Mouse (Mus musculus): ENCODE measurements around the gene Supt6.
"Not testable (repeated sequence)": the region's sequence is repeated elsewhere in the genome, so short reads cannot be mapped to it uniquely, and the experiment has no call there.

Gene Supt6

DNA sequence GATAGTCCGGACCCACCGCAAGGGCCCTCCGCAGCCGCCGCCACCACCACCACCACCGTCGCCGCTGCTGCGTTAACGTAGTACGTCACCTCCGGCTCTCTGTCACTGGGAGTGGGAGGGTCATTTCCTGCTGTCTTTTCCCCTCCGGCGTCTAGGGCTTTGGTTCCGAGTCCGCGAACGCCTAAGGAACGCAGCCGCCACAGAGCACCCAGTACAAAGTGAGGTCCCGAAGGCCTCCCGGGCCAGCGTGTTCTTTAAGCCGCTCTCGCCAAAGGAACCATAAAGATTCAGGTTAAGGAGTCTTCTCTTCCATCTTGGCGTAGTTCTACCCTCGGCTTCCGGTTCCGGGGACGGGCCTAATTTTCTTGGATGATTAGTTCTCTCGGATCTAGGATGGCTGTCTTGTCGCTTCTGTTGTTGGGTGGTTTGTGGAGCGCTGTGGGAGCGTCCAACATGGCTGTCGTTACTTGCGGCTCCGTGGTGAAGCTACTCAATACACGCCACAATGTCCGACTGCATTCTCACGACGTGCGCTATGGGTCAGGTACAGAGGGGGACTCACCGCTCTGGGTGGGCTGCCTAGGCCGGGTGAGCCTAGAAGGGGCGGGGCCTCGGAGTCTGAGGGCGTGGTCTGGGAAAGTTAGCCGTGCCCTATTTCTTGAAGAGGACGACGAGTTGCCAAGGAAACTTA is at the start of gene Supt6, which contains the start of gene Sdf2:
Gene Supt6, minus strand, starts transcription at position 361 of the 691 bp plus-strand sequence.
Gene Sdf2, plus strand, starts transcription at position 120 of the 691 bp plus-strand sequence.
- DNase-seq (ENCODE audit: low spot score in 2 of 2): peak; percentile 90 to 91

DNA sequence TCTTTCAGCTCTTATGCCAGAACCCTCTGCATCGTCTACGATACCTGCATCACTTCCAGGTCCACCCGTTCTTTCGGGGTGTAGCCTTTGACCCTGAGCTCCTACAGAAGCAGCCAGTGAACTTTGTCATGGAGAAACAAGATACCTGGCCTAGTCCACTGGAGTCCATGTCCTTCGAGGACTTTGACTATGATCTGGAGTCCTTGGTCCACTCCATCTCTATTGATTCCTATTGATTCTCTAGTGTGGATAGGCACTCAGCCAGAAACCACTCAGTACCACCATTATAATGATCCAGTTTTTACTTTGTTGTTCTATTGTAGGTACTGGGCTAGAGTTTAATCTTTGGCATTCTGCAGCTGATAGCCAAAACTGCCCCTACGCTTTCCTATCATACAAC is 48.8 kb upstream of the Supt6 start:
- no peak for DNase-seq (ENCODE audit: low spot score in 2 of 2)

DNA sequence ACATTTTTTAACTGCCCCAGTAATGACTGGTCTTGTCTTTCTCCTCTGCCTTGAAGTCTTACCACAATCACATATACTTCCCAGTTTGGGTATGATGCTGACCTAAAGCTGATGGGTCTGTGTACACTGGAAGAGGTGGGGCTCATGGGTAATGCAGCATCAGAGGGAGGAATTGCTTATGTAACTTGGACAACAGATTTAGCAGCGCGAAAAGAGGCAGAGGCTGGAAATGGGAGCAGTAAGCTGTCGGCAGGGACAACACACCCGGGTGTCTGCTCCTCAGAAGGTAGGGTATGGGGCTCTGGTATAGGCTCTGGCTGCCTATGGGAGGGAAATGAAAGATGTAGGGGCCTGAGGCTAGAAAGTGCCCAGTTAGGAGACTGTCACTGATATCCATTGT is 44.9 kb upstream of the Supt6 start, which contains the start of gene BC030499:
Gene BC030499, plus strand, starts transcription at position 188 of the 400 bp plus-strand sequence.
- peak; percentile 54 to 69 for DNase-seq (ENCODE audit: low spot score in 2 of 2)

DNA sequence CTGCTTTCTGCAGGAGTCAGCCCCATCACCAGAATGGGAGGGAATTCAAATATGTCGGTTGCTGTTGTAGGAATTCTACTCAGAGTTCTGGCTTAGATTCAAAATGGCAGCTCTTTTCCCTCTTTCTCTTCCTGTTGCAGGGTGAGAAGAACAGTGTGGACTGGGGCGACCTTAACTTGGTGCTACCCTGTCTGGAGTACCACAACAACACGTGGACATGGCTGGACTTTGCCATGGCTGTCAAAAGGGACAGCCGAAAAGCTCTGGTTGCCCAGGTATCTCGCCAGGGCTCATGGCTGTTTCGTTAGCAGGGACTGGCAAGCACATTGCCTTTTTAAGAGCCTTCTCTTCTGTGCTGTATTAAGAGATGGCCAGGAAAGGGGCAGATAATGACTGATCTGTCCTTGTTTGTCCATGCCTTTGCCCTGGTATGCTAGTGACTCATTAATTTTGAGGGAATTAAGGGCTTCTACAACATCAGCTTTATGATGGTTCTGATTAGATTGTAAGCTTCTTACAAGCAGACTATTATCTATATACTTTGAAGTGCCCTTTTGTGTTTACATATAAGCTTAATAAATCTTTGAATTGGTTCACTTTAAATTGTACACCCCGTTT is 43.5 kb upstream of the Supt6 start:
- no peak for DNase-seq (ENCODE audit: low spot score in 2 of 2)

DNA sequence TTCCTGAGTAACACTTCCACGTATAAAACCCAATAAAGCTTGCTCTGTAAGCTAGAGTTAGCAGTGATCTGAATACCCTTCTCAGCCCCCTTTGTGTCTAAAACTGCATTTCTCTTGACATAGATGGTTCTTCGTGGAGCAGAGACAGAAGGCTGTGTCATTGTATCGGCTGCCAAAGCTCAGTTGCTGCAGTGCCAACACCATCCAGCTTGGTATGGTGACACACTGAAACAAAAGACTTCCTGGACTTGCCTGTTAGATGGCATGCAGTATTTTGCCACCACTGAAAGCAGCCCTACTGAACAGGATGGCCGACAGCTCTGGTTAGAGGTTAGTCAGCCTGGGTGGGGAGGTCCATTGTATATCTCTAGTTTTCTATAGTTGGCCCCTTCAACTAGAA is 33.8 kb upstream of the Supt6 start:
- DNase-seq (ENCODE audit: low spot score in 2 of 2): no peak

DNA sequence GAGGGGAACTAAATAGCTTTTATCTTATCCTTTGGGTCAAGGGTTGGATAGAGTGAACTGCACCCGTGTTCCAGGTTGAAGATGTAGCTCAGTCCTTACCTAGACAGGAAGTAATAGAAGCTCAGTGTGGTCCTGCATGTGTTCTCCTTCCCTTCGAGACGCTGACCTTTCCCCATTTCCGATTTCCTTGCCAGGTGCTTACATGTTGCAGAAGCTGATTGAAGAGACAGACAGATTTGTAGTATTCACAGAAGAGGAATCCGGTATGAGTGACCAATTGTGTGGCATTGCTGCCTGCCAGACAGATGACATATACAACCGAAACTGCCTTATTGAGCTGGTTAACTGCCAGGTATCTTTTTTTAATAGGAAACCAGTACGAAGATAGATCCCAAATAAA is 33.1 kb upstream of the Supt6 start:
- no peak for DNase-seq (ENCODE audit: low spot score in 2 of 2)

DNA sequence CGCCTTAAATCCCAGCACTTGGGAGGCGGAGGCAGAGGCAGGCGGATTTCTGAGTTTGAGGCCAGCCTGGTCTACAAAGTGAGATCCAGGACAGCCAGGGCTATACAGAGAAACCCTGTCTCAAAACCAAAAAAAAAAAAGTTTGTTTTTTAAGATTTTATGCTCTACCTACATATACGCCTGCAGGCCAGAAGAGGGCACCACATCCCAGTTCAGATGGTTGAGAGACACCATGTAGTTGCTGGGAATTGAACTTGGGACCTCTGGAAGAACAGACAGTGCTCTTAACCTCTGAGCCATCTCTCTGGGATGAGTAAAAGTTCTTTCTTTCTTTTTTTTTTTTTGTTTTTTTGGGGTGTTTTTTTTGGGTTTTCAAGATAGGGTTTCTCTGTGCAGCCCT is 30.4 kb upstream of the Supt6 start:
- not testable (repeated sequence) for DNase-seq (ENCODE audit: low spot score in 2 of 2)

DNA sequence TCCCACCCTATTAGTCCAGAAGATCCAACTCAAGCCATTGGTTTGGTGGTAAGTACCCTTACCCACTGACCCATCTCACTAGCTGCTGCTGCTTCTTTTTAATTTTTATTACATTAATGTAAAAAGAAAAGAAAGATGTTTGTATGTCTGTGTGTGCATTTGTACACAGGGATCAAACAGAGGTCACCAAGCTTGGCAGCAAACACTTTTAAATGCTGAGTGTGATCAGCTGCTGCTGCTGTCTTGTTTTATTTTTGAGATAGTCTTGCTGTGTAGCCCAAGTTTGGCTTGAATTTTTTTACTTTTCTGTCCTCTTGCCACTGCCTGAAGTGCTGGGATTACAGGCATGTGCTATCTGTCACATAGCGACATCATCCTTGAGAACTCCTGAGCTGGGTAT is 29.8 kb upstream of the Supt6 start:
- DNase-seq (ENCODE audit: low spot score in 2 of 2): no peak

DNA sequence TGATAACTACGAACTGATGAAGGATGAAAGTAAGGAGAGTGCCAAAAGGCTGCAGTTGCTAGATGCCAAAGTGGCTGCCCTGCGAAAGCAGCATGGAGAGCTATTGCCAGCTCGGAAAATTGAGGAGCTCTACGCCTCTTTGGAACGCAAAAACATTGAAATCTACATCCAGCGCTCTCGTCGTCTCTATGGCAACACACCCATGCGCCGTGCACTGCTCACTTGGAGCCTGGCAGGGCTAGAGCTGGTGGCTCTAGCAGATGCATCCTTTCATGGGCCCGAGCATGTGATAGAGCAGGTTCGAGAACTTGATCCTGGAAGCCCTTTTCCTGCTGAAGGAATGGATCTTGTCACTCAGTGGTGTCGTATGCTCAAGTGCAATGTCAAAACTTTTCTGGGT is 26.2 kb upstream of the Supt6 start:
- DNase-seq (ENCODE audit: low spot score in 2 of 2): peak; percentile 69 to 83

DNA sequence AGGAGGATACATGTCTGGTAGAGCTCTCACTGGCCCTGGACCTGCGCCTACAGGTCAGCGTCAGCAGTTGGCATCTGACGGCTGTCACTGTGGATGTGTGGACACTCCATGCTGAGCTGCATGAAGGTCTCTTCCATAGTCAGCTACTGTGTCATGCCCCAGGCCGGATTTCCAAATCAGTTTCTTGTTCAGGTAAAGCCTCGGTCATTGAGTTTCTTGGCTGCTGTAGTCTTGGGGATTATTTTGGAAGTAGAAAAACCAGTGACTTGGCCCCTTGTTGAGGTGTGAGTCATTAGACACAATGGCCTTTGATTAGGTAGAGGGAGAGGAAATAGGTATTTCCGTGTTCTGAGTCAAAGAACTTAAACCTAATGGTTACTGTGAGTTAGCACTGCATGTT is 19.8 kb upstream of the Supt6 start:
- no peak for DNase-seq (ENCODE audit: low spot score in 2 of 2)

DNA sequence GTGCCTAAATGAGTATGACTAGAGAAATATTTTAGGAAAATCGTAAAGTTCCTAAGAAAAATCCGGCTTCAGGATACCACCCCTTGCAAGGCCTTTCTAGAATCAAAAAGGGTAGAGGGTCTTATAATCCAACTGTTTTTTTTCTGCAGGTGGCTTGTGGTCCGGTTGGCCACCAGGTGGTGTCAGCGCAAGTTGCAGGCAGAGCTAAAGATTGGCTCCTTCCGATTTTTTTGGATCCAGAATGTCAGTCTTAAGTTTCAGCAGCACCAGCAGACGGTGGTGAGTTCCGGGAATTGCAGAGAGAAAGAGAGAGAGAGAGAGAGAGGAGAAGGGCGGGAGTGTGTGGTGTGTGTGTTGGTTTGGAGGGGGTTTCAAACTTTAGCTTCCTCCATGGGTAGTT is 16.8 kb upstream of the Supt6 start:
- DNase-seq (ENCODE audit: low spot score in 2 of 2): peak in 1 of 2 experiments; percentile 56

DNA sequence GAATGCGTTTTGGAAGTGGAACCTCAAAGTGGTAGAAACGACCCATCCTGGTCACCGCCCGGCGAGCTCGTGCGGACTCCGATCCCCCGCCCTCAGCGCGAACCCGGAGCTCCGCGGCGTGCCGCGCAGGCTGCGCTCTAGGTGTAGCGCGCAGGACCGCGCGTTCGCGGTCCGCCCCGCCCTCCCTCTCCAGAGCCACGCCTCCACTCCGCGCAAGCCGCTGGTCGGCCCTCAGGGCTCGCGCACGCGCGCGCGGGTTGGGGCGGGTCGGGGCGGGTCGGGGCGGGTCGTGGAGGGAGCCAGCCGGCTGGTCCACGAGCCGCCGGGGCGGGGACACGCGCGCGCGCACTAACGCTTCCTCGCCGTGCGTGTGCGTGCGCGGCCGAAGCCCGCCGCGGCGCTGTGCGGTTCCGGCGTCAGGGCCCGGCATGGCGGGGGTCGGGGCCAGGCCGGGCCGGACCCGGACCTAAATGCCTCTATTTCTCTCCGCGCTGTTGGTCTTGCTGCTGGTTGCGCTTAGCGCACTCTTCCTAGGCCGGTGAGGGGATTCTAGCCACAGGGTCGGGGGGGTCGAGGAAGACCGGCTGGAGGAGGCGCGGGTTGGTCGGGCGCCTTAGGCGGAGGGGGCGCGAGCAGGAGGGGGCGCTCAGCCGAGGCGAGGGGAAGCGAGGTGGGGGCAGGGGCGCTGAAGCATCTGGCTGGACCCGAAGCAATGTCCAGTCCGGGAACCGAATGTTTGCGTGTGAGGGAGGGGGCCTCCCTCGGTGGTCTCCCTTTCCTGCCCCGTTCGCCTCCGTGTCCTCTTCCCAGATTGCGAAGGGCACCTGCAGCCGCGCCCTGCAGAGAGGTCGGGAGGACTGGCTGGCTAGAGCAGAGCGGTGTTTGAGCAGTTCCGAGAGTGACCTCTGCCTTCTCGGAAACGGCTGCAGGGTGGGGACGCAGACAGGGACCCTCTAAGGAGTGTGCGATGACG is 15.9 kb upstream of the Supt6 start, which contains the start of gene 2610507B11Rik:
Gene 2610507B11Rik, plus strand, starts transcription at position 373 of the 973 bp plus-strand sequence.
- peak; percentile 84 to 88 for DNase-seq (ENCODE audit: low spot score in 2 of 2)

DNA sequence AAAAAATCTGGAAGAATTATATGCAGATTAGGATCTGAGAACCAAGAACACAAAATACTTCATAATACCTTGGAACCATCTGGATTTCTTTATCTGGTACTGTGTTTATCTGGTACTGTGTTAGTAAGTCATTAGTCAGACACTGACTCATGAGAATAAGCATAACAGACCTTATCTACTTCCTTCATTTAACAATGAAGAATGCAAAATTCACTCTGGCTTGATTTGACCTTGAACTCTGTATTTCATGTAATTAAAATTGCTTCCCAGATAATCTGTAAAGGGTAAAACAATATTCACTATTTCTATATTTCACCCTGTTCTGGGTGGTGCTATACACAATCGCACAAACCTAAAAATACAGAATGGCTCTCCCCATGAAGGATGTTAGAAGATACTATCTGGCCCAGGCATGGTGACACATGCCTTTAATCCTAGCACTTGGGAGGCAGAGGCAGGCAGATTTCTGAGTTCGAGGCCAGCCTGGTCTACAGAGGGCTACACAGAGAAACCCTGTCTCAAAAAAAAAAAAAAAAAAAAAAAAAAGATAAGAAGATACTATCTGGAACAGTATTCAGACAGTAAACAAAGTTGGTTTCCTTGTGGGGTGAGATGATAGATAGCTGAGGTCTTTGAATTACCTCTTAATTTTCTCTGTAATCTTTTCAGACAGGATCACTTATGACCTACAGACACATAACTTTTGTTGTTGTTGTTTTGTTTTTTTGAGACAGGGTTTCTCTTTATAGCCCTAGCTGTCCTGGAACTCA is 14.9 kb upstream of the Supt6 start:
- no peak for DNase-seq (ENCODE audit: low spot score in 2 of 2)

DNA sequence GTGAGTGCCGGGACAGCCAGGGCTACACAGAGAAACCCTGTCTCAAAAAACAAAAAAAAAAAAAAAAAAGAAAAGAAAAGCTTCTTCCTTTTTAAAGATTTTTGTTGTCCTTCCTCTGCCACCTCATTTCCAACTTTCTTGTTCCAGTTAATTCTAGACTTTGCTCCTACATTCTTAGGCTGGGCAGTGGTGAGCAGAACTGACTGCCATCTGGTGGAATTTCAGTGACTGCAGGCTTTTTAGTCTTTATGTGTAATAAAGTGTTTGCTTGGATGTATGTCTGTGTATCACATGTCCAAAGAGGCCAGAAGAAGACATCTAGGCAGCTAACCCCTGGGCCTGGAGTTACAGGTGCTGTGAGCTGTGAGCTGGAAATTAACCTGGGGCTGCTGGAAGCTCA is 10.8 kb upstream of the Supt6 start:
- no peak for DNase-seq (ENCODE audit: low spot score in 2 of 2)

DNA sequence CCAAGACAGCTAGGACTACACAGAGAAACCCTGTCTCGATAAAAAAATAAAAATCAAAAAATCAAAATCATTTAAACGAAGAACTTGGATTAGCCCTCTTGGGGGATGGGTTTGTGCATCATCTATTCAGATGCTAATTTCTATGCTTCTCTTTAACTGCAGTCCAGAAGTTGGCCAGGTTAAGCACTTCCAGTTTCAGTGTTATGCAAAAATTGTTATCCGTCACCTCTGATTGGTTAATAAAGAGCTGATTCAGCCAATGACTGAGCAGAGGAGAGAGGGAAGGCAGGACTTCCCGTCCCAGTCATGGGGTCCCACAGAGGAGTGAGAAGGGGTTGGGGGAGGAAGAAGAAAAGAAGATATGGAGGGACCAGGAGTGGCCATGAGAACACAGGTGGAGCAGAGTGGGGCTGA is 1.9 kb upstream of the Supt6 start:
- DNase-seq (ENCODE audit: low spot score in 2 of 2): no peak

DNA sequence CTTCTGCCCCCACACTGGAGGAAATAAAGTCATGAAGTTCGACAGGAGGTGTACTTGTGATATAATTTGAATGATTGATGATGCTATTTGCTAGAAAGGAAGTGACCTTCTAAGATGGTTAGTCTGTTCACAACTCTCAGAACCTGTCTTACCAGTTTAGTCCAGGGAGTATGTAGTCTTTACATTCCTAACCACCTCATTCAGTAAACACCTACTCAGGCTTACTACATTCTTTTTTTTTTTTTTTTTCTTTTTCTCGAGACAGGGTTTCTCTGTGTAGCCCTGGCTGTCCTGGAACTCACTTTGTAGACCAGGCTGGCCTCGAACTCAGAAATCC is 1.2 kb upstream of the Supt6 start:
- DNase-seq (ENCODE audit: low spot score in 2 of 2): no peak

DNA sequence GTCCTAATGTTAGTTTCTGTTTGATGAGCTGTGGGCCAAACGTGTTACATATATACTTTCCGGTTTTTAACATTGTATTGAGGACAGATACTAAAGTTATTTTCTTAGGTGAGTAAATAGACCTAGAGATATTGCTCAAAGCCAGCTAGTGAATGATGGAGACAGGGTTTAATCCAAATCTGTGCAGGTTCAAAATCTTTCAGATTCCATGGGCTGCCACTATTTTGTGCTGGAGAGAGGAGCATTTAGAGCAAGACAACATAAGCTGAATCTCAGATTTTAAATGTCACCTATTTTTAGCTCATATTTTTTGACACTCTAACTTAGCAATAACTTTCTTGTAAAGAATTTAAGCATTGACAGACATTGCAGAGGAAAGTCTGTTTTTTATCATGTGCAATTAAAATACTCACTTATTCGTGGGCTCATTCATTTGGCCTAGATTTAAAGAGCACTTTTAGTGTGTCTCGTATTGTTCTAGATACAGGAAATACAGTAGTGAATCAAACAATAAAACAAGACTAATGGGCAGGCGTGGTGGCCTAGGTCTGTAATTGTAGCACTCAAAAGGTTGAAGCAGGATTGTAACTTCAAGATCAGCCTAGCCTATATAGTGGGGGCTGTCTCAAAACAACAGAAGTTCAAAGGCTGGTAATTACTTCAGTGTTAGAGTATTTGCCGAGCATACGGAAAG is 678 bp upstream of the Supt6 start:
- DNase-seq (ENCODE audit: low spot score in 2 of 2): no peak

DNA sequence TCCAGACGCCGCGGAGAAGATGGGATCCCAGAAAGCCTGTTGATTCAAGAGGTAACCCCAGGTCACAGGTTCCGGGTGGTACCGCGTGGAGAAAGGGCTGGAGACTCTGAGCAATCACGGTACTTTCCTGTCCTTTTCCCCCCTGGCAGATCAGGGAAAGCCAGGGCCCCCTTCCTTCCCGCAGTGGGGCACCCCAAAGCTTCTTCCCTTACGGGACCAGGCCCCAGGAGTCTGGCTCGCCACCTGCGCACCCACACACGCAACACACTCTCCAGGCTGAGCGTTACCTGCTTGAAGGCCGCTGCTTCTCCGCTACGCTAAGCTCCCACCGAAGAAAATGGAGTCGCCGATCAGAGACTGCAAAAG is 543 bp downstream of the Supt6 start:
- DNase-seq (ENCODE audit: low spot score in 2 of 2): no peak

DNA sequence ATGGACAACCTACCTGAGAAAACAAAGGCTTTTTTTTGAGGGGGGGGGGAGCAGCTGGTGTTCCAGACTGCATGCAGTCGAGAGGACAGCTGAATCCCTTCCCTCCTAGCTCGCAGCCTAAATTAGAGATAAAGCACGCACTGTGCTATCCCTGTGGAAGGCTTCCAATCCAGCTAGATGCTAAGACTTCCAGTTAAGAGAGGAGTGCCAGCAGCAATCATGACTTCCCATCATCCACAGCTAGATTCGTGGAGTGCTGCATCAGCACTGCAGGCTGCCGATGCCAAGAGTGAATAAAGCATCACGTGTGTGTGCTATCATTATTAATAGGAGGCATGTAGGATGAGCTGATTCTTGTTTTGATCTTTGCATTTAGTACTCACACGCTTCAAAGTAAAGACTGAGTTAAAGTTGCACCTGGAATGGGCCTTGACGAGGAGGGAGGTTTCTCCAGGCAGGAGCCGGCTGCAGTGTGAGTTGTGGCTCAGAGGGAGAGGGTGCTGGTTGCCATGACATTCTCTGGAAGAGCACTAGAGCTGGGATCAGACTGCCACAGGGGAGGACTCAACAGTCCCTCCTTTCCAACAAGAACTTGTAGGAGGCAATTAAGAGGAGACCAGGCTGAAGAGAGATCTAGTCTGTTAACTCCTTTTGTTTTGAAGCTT is 5.5 kb downstream of the Supt6 start:
- DNase-seq (ENCODE audit: low spot score in 2 of 2): peak; percentile 40 to 75

DNA sequence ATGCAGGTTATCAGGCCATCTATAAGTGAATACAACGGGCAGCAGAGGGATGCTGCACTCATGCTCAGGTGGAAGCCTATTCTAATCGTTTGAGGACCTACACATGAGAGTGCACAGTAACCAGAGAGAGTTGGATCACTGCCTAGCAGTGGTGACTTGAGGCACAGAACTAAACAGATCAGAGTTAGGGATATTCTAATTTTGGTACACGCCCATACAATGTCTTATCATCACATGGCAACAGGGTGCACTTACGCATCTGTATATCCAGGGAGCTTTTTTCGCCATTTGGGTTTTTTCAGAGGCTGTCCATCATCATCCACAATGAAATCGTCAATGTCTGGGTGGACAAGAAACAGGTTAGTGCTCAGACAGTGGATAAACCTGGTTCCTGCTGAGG is 14.3 kb downstream of the Supt6 start:
- no peak for DNase-seq (ENCODE audit: low spot score in 2 of 2)

All from frontal cortex, postnatal 36 days (tissue).